Mouse (Mus musculus): ENCODE results near the gene Ascl3. TPM values are rescaled to one million over a fixed set of nuclear protein-coding genes. Genes with fewer than 3 reads are reported as not detected.

The Ascl3 gene
- not detected for total RNA-seq (2021)
- long read RNA-seq = 0 reads

GRCm38 (mm10) chr7:109731626-109732025, at the start of gene Ascl3:
Ascl3 (minus strand) TSS chr7:109731726.
- DNase-seq (ENCODE audit: low spot score in 2 of 2) = no peak

- DNase-seq (ENCODE audit: low spot score in 2 of 2) = no peak
These were observed 49.6 kb upstream of the Ascl3 start for GRCm38 (mm10) chr7:109781087-109781469.

- no peak for DNase-seq (ENCODE audit: low spot score in 2 of 2)
These were observed 40.7 kb upstream of the Ascl3 start for GRCm38 (mm10) chr7:109772251-109772650.

DNA sequence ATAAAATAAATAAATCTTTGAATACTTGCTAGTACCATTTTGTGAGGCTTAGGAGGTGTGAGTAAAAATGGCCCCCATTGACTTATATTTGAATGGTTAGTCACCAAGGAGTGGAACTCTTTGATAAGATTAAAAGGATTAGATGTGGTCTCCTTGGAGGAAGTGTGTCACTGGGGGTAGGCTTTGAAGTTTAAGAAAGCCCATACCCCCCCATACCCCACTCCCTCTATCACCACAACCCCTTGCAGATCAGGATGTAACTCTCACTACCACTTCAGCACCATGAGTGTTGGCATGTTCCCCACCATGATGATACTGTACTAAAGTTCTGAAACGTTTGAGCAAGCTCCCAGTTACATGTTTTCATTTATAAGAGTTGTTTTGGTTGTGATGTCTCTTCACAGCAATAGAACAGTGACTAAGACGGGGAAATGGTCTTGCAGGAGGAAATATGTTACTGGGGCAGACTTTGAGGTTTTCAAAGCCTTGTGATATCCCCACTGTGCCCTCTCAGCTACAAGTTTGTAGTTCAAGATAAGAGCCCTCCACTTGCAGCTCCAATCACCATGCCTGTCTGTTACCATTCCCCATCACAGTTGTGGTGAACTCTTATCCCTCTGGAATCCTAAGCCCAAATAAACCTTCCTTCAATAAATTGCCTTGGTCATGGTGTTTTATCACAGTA, 37.3 kb upstream of the Ascl3 start:
- DNase-seq (ENCODE audit: low spot score in 2 of 2) = no peak

DNA sequence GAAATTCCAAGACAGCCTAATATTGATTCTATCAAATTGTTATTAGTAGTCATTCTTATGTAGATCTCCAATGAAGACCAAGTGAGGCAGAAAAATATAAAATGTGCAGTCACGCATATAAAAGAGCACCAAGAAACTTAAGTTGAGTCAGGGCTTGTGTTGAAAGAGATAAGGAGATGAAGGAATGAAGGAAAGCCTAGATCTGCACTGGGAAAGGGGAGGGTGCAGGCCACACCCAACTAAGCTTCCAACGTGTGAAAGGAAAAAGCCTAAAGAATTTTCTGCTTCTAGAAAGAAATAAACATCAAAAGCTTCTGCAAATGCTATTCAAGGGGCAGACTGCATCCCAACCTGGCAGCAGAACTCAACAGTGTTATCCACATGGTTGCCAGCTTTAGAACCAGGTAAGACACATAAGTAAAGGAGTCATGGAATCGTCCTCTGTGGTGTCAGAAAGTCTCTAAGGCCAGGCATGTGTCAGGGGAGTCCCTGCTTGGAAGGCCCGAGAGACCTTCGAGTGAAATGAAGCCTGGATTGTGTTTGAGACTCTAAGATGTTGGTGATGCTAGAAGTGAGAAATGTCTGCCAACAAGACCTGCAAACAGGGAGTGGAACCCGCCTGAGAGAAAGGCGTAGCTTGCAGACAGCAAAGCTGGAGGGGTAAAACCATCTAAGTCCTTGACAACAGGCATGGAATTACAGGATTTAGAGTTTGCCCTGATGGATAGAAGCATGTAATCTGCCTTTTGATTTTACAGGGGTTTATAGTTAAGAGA, 36.2 kb upstream of the Ascl3 start:
- DNase-seq (ENCODE audit: low spot score in 2 of 2) = no peak

DNA sequence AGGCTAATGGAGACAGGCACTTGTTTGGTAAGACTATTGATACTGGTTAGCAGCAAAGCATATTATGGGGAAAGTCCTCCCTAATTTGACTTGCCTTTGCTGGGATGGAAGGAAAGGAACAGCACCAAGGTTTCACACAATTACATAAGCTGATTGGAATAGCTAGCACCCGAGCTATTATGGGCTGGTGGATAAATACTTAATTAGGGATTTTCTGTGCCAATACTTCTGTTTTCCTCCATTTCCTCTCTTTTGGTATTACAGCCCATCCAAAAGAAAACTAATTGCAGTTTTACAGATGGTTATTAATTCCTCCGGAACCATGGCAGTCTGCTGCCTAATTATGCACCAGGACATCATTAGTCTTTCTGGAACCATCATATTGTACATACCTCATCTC, 32.5 kb upstream of the Ascl3 start:
- DNase-seq (ENCODE audit: low spot score in 2 of 2) = no peak

GRCm38 (mm10) chr7:109756291-109756690, 24.8 kb upstream of the Ascl3 start:
- DNase-seq (ENCODE audit: low spot score in 2 of 2) = no peak

DNA sequence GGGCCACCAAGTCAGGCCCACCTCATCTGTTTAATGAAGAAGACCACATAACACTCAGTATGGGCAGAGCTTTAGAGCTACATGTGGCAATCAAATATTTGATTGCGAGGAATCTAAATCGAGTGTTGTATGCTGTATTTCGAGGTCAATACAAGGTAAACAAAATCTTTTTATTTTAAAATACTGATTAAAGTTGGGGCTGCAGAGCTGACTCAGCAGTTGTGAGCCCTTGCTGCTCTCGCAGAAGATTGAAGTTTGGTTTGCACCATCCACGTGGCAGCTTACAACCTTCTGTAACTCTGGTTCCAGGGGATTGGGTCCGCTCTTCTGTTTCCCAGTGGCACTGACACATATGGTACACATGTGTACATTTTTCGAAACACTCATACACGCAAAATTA, 22.5 kb upstream of the Ascl3 start:
- DNase-seq (ENCODE audit: low spot score in 2 of 2) = no peak

DNA sequence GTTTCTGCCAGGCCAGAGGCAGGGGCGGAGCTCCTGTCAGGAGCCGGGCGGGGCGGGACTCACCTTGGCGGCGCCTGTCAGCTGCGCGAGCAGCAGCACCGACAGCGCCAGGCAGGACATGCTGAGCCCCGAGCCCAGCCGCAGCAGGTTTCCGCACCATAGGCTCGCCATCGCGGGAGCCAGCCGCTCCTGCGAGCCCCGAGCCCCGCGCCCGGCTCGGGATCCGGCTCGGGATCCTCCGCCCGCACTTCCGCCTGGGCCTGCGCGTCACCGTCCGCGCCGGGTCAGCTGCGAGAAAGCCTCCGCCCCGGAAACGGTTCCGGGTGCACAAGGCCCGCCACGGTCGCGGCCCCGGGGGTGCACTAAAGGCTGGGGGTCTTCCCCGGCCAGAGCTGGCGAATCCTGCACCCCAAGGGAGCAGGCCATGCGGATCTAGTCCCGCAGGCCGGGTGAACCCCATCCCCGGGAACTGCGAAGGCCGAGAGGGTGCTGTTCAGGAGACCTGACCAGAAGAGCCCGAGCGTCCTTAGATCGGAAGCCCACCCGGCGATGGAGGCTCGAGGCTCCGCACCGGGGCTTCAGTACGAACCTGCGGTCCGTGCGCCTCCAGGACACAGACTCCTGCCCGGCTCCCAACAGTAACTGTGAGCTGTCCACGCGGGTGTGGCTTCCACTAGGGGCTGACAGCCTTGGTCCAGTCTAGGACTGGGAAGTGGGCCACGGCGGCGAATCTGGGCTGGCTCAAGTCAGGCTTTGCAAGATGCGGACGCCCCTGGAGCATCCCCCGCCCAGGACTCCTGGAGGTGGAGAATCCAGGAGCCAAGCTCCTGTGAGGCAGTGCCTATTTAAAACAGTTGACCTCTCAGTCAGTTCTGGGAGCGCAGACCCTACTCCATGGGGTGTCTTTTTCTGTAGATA, 20.7 kb upstream of the Ascl3 start, which contains the start of gene Tmem9b:
Gene Tmem9b (minus strand): TSS at position 868 of the 918 bp plus-strand sequence.
- peak; percentile 82 to 87 for DNase-seq (ENCODE audit: low spot score in 2 of 2)

GRCm38 (mm10) chr7:109751427-109752007, 20.0 kb upstream of the Ascl3 start:
- DNase-seq (ENCODE audit: low spot score in 2 of 2) = peak in 1 of 2 experiments; percentile 21

DNA sequence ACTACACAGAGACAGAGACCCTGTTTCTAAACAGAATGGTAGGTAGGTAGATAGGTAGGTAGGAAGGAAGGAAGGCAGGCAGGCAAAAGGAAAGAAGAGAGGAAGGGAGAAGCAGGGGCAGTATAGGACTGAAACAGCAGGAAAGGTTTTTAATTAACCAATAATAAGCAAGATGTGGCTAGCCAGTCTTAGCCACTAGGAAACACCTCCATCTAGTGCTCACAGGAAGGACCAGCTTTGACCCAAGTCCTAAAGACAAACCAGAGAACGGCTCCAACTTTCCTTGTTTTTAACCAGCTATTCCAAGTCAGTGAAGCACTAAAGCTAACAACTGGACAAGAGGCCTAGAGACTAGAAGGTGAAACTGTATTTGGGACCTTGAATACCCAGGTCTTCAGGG, 16.2 kb upstream of the Ascl3 start:
- DNase-seq (ENCODE audit: low spot score in 2 of 2) = no peak

- no peak for DNase-seq (ENCODE audit: low spot score in 2 of 2)
These were observed 10.2 kb upstream of the Ascl3 start for GRCm38 (mm10) chr7:109741703-109742102.

DNA sequence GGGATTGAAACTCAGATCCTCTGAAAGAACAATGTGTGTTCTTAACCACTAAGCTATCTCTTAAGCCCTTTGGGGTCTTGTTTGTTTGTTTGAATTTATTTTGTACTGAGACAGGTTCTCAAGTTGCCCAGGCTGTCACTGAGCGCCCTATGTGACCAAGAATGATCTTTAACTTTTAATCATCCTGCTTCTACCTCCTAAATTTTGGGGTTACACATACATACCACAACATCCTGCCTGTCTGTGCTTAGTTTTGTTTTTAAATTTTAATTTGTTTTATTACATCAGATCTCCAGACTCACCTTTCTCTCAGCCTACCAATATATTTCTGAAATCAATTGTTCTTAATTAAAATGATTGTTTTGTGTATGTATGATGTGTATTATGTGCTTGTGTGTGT, 9.5 kb upstream of the Ascl3 start:
- no peak for DNase-seq (ENCODE audit: low spot score in 2 of 2)

DNA sequence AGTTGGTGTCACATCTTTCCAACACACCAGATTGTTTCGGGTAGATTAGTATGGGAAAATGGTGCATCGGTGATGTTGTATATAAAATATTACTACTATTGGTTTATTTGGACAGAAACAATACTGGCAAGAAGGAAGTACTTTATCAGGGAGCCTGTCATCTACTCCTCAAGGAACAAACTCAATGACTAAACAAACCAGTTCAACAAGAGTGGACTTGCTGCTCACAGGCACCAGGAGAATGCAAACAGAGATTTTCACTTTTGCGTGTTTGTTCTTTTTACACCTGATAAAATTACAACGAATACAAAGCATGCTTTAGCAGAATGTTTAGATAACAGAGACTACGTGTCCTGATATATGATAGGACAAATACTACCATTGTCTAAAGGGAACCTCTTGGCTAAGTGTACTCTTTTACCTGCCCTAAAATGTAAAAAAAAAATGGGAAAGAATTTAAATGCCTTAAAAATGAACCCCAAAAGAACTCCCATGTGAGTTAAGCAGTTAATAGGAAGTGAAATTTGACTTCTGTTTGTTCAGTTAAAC, 8.4 kb upstream of the Ascl3 start:
- no peak for DNase-seq (ENCODE audit: low spot score in 2 of 2)

DNA sequence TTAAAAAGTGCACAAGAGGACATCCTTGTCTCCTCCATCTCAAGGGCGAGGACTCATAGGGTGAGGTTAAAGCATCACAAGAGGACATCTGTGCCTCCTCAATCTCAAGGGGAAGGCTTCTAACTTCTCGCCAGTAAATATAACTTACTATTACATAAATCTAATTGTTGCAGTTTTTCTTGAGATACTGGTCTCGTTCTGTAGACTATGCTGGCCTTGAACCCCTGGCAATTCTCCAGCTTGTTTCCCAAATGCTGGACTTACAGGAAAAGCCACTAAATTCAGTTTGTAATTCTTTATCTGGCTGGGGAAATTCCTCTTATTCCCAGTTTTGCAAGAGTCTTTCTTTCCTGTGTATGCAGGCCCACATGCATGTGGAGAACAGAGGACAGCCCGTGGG, 3.3 kb upstream of the Ascl3 start:
- no peak for DNase-seq (ENCODE audit: low spot score in 2 of 2)

DNA sequence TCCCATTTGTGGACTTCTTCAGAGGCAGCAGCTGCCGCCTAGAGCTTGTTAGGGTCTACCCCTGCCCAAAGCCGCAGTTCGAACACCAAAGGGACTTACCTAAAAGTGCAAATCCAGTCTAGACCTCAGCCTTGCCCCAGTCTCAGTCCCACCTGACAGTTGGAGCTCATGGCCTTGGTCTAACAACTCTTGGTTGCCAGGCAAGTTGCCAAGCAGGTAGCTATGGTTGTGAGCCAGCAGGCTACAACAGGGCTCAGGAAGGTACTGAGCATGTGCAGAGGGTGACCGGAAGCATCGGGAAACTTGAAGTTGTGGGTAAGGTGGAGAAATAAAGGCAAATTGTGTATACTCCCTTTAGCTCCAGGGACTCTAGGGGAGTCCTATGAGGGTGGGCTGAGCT, 7.8 kb downstream of the Ascl3 start, which contains the start of gene BC051019:
Gene BC051019 (minus strand): TSS at position 154 of the 400 bp plus-strand sequence.
- DNase-seq (ENCODE audit: low spot score in 2 of 2) = no peak

DNA sequence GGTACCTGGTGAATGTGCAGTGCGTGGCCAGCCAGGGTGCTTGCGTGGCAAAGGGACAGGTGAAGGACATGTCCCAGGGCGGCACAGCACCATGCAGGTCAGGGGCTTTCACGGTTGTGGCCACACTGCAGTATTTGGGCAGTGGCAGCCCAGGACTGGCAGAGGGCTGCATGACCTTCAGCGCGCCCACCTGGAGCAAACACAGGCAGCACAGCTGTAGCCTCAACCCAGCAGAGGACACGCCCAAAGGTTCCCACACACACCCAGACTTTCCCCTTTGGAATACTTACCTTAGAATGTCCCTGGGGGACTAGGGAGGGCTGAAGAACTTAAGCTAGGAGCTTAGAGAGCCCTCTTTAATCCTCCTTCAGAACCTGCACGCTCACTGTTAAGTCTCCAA, 8.4 kb downstream of the Ascl3 start:
- no peak for DNase-seq (ENCODE audit: low spot score in 2 of 2)

DNA sequence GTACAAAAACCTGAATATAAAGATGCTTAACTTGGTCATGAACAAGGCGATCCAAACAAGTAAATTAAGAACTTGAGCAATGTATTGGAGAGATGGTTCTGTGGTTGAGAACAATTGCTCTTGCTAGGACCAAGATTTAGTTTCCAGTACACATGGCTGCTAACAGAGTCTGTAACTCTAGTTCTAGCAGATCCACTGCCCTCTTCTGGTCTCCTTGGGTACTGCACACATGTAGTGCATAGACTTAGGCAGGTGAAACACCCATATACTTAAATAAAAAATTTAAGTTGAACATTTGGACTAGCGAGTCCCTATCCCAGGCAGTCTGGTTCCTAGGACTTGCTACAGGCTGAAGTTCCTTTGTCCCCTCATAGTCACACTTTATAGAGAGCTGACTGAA, 8.9 kb downstream of the Ascl3 start:
- no peak for DNase-seq (ENCODE audit: low spot score in 2 of 2)

DNA sequence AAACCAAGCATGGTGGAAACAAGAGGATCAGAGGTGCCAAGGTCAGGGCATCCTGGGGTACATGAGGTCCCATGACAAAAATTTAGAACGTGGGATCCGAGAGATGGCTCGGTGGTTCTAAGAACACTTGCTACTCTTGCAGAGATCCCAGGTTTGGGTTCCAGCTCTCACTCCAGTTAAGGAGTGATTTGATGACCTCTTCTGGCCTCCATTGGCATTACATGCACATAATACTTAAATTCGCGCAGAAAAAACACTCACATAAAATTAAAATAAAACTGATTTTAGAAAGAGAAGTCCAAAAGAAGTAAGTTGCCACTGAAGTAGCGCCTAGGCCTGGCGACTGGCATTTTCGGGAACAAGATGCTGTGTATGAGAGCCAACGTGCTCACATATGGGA, 12.2 kb downstream of the Ascl3 start:
- peak; percentile 41 to 58 for DNase-seq (ENCODE audit: low spot score in 2 of 2)

- DNase-seq (ENCODE audit: low spot score in 2 of 2) = no peak
These were observed 18.0 kb downstream of the Ascl3 start for GRCm38 (mm10) chr7:109713434-109713982.

DNA sequence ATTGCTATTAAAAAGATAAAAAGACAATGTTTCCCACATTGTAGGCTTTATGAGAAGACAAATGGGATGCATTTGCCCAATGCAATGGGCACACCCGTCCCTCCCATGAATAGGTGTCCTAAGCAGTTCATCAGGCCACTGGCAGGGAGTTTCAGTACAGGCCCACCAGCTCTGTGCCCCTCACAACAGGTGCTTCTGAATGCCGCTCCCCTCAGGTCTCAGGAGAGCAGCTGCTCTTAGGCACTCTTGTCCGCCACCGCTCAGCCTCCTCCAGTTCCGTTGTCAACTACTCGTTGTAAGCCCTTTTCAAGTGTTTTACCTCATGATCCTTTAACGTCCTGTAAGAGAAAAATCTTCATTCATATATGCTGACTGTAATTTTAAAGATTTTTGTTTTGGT, 19.3 kb downstream of the Ascl3 start:
- DNase-seq (ENCODE audit: low spot score in 2 of 2) = no peak

All from layer of hippocampus, postnatal 10 days (tissue).